Mouse (Mus musculus) heart, adult 8-10 months (tissue): ENCODE measurements around the gene Rab3gap1. TPM values are rescaled to one million over a fixed set of nuclear protein-coding genes. Genes with fewer than 3 reads are reported as not detected.
"Not testable (repeated sequence)": the region's sequence is repeated elsewhere in the genome, so short reads cannot be mapped to it uniquely, and the experiment has no call there.

Experiments used
- DNase-seq: peaks from one replicate; pipeline ENCODE4 v3.0.0; 2022; ENCODE audit warnings: low spot score
- total RNA-seq, 4 experiments: library from RNA; stranded (reverse); gene quantifications; 2 replicates each; pipeline ENCODE4 v1.2.4; 2022

Rab3gap1 gene
- total RNA-seq, 4 experiments from 2014 or later: 35.5 to 39.8 (median 38.6) TPM

DNA sequence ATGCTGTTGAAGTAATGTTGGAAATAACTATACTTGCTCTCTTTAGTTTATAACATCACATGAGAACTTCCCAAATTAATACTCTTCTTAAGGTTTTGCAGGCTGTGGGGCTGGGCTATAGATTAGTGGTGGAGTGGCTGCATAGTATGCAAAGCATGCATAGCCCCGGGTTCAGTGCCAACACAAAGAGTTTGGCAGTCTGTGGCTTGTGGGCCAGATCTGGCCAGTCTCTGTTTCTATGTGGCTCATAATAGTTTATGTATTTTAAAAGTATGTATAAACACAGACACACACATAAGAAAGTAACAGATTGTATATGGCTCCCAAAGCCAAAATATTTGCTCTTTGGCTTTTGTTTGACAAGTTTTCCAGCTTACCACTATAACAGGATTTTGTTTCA, 47.2 kb downstream of the Rab3gap1 start:
- DNase-seq: no peak

DNA sequence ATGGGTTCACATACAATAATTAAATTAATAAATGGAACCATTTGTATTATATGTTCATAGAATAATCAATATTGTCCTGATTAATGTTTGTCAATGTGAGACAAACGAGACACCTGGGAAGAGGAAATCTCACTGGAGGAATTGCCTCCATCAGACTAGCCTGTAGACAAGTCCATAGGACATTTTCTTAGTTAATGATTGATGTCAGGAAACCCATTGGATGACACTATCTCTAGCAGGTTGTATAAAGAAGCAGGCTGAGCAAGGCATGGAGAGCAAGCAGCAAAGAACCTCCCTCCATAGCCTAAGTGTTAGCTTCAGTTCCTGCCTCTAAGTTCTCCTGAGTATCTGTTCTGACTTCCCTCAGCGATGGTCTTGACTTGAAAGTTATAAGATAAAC, 64.8 kb downstream of the Rab3gap1 start:
- DNase-seq: no peak

DNA sequence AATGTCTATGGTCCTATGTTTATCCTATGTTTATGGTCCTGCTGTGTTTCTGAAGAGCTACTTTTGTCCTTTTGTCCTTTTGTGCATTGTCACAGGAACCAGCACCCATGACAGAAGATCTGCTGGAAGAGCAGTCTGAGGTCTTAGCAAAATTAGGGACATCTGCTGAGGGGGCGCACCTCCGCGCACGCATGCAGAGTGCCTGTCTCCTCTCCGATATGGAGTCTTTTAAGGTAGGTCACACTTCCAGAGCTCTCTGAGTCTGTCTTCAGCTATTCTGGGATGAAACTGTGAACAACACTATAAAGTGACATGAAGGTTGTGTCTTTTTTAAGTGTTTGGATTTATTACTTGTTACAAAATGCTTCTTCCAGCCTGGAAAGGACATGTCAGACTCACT, 65.7 kb downstream of the Rab3gap1 start:
- no peak for DNase-seq

DNA sequence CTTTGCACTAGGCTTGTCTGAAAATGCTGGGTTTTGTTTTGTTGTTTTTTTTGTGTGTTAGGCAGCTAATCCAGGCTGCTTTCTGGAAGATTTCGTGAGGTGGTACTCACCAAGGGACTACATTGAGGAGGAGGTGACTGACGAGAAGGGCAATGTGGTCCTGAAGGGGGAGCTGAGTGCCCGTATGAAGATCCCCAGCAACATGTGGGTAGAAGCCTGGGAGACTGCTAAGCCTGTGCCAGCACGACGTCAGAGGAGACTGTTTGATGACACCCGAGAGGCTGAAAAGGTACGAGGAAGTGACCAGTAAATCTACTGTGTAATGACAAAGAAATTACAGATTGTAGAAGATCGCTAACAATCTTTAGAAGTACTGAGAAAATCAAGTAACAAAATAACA, 68.7 kb downstream of the Rab3gap1 start:
- DNase-seq: no peak

DNA sequence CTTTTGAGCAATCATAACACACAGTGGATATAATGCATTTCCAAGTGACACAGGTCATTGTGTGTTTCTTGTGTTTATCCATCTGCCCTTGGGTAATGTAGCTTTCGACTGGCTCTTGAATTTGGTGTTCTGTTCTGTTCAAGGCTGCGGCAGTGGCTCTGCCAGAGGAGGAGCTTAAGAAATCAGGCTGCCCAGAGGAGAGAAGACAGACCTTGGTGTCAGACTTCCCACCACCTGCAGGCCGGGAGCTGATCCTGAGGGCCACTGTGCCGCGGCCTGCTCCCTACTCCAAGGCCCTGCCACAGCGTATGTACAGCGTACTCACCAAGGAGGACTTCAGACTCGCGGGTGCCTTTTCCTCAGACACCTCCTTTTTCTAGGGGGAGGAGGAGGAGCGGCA, 73.7 kb downstream of the Rab3gap1 start:
- no peak for DNase-seq

DNA sequence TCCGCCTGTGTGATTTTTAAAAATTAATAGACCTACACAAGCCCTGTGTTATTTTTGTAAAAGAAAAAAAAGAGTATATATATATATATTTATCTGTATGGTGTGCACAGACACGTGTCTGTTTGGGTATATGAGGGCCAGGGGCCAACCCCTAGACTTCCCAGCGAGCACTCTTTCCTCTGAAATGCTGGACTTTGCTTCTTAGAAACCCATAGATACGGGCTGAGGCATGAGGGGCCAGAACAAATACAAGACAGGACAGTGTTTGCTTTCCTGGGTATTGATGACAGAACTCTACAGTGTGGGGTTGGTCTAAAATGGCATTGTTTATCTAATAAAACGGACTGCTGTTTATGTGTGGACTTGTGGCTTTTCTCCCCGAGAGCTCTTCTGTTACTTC, 74.9 kb downstream of the Rab3gap1 start:
- no peak for DNase-seq

DNA sequence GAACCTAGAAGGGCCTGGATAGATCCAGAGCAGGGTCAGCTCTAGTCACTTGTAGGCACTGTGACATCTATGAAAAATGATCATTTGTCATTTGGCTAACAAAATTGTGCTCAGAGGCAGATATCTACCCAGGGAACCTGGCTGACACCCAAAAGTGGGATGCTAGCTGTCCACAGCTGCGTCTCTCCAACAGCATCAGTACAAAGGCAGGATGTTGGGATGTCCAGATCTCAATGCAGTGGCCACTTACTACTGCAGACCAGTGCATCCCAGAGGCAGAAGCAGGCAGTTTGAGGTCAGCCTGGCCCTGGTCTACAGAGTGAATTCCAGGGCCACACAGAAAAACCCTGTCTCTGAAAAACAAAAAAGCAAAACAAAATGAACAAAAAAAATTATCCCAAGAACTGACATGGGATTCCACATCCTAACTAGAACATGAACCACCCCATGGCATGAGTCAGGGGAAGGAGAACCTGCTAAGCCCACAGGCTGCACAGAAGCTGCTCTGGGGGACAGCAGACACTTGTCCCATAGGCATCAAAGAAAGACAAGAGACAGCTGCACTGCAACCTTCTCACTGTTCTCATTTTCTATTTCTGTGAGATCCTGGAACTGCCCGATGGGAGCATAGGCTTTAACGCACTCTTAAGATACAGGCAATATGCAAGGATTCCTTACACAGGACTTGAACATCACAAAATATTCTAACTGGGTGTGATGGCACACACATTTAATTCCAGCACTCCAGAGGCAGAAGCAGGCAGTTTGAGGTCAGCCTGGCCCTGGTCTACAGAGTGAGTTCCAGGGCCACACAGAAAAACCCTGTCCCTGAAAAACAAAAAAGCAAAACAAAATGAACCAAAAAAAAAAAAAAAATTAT, 77.4 kb downstream of the Rab3gap1 start:
- DNase-seq: no peak

DNA sequence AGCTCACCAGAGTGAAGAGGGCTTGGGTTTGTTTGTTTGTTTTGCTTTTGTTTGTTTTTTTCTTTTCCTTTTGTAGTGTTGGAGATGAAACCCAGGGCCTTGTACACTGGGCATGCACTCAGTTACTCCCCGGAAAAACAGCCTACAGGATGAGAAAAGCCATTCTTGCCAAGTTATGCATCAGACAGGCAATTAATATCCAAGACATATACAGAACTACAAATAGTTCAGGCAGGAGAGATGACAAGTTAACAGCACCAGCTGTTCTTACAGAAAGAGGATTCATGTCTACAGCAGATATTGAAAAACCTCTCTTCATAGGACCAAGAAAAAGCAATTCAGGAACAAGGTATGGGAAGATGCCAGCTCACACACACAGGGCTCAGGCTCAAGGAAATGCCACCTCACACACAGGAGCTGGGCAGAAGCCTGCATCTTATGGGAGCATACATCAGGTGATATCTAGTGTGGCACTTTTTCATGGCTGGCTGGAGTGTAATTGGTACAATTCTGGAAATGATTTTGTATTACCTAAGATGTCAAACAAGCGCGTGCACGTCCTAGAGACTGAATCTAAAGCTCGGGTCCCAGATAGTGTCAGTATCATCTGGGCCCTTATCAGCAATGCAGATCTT, 78.2 kb downstream of the Rab3gap1 start:
- no peak for DNase-seq

DNA sequence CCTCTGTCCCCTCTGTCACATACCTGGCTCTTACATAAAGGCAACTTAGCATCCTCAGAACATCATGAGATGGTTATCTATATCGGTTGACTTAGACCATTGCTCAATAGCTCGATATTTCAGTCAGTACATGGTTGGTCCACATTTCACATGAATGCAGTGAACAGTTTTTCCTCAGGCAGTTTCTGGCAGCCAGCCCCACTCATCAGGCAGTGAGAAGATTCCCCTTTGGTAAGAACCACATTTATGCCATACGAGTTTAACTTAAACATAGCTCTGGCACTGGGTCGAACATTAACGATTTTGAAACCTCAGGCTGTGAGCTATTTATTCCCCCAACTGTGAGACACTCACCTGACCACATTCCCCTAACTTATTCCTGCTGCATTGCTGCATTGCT, 80.2 kb downstream of the Rab3gap1 start:
- DNase-seq: no peak

DNA sequence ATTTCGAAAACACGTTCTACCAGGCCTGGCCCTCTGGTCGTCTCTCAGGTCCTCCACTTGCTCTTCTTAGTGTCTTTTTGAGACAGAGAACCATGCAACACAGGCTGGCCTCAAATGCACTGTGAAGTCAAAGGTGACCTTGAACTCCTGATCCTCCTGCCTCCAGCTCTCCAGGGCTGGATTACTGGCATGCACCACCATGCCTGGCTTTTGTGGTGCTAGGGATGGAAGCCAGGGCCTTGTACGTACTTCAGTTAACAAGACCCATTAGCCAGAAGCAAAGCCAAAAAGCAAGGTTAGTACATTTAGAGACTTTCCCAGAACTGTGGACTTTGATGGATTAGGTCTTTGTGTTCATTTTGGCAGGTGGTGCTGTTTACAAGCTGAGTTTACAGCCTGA, 83.7 kb downstream of the Rab3gap1 start:
- no peak for DNase-seq

DNA sequence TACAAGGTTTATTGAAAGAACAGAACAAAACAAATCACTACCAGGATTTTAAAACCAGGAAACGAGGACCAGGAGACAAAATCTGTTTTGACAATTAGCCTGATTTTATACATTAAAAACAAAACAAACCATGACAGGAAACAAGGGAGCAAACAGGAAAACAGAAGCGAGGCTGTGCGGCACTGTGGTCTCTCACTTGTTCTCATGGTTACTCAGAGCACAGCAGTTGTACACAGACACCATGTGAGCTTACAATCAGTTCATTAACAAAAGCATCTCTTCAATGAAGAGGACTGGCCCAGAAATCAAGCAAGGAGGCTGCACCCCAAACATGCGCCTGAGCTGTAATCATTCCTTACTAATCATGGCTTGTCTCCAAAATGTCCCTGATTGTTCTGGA, 85.6 kb downstream of the Rab3gap1 start:
- not testable (repeated sequence) for DNase-seq

DNA sequence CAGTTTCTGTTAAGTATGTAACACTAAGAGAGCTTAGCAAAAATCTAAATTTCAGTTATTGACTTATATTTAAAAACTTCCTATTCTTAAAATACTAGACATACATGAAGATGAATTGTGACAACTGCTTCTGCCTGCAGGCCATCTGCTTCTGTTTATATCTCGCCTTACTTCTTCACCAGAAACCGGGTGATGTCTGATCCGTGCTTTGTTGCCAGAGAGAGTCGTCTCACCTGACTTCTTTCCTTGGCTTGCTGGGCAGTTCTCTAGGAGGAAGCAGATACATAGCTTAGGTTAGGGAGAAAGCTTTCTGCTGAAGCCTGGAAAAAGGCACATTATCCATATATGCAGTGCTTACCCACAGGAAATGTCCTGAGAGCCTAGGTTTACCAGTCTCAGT, 86.2 kb downstream of the Rab3gap1 start:
- DNase-seq: no peak

DNA sequence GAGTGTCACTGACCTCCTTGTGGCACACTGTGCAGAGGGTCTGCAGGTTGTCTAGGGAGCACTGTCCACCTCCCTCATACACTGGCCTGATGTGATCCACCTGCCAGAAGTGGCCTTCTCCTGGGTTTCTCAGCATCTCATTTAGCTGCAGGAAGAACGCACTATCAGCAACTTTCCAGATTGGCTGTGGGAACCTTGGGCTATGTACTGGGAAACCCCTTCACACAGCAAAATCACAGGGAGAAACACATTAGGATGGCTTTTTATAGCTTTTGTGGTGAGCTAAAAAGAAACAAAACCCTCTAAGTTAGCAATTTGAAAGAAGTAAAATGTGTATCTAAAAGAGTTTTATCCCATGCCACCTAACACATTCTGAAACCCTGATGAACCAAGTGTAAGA, 88.0 kb downstream of the Rab3gap1 start:
- DNase-seq: no peak

DNA sequence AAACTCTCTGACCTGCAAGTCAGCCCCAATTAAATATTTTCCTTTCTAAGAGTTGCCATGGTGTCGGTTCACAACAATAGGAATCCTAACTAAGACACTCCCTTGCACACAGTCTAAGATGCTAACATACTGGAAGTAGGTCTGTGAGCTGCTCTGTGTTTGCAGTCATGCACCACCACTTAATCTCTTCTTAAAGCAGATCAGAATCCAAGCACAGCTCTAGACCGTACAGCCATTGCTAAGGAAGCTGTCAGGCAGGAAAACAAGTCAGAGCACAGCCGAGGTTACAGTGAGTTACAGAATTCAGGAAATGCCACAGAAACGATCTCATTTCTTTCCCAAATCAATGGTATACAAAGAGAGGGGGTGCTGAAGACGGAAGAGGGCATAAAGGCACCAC, 90.2 kb downstream of the Rab3gap1 start:
- no peak for DNase-seq

DNA sequence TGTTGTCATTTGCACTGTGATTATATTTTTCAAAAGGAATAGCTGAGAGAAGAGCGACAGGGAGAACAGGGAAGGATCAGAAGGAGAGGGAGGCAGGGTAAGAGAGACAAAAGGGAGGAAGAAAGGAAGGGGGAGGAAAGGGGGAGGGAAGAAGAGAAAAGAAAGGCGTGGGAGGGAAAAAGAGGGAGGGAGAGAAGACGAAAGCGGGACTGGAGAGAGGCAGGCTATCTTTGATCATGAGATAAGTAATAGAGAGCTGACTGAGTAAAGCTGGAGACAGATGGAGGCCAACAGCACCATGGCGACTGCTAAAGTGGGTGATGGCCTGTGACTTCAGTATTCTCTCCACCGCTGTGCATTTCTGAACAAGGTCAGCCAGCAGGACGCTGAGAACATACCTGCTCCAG, 90.7 kb downstream of the Rab3gap1 start:
- DNase-seq: no peak

DNA sequence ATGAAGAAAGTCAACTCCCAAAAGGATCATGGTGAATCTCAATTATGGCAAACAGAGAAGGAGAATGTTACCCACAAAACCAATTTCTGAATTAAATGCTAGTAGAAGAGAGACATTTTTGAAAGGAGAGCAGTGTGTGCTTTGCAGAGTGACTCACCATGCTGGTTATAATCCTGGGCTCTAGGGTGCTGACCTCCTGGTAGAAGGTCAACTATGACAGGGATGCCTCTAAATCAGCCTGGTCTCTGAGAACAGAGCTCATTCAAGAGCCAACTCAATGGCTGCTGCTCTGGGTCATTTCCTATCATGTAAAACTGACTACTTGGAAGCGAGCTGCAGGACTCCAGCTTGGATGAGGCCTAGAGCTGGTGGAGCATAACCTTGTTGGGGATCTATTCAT, 92.6 kb downstream of the Rab3gap1 start:
- no peak for DNase-seq

DNA sequence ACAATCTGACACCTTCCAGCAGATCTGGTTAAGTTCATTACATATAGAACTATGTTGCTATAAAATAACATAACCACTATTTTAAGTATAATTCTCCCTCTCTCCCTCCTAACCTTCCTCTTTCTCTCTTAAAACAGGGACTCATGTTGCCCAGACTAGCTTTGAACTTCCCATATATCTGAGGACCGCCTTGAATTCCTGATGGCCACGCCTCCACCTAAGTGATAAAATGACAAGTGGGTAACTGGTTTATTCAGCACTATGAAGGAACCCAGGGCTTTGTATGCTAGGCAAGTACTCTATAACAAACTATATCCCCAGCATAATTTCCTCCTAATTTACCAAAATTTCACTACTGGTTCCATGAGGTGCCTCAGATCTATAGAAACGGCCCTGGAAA, 94.8 kb downstream of the Rab3gap1 start:
- DNase-seq: no peak

DNA sequence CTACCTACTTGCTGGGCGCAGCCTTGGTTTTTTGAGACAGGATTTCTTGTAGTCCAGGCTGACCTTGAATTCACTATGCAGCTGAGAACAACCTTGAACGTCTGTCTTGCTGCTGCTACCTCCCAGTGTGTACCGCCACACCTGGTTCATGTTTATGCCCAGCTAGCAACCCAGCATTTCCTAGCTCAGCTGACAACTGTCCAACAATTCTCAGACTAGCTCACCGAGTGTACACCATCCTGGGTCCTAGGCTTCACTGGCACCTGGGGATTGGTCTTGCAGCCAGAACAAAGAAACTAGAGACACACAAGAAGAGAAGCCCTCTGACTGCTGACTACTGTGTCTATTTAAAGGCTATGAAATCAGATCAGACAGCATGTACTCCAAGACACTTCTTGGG, 102.3 kb downstream of the Rab3gap1 start:
- no peak for DNase-seq

DNA sequence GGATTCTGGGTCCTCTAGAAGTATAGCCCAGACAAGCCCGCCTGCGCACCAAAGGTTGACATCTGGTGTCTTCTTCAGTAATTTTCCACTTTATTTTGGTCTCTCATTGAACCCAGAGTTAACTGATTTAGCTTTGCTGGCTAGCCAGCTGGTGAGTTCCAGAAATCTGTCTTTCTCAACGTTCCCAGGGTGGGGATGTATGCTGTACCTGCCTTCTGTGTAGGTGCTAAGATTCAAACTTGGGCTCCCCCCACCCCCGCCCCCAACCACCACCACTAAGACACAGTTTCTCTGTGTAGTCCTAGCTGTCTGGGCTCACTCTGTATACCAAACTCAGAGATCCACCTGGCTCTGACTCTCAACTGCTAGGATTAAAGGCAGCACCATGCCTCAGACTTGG, 105.5 kb downstream of the Rab3gap1 start:
- no peak for DNase-seq

DNA sequence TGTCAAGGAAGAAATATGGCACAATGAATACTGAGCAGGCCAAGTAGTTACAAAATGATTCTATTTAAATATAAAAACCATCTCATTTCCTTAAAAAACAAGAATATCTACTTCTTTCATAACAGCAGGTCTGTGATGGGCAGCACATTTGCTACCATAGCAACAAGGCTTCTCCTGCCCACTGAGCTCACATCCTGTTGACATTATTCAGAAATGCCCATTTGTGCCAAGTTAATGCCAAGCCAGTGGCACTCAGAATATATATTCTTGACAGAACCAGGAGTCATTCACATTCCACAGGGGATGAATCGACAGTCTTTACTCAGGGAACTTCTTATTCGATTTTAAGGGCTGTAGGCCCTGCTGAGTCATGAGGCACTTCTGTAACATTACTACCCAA, 107.1 kb downstream of the Rab3gap1 start:
- no peak for DNase-seq

DNA sequence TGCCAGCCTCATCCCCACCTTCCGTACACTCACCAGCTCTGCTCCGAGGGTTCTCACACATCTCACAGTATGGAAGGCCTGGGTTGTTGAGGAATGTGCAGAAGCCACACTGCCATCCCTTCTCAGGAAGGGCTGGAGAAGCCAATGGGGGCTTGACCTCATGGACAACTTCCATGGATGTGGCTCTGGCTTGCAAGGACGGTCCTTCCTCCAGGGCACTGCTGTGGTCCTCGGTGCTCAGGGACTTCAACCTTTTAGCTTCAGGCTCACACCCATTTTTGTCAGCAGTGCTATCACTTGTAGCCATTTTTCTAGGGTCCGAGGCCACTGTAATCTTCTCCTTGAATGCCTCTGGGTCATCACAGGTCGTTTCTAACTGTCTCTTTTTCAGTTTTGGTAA, 107.5 kb downstream of the Rab3gap1 start:
- no peak for DNase-seq

DNA sequence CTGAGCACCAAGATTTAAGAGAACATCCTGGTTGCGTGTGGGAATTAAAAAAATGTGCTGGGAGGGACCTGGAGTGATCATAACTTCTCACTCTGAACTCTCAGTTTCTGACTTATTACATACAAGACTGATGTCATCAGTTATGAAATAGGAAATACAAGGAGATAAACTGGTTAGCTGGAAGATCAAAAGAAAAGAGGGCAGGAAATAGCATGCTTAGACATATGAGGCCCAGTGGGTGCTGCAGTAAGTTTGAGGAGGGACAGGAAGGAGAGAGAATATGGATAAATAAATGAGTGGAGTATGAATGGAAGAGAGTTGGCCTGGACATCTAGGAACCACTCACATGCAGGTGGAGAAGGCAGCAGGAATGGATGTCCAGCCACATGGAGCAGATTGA, 109.6 kb downstream of the Rab3gap1 start:
- no peak for DNase-seq

DNA sequence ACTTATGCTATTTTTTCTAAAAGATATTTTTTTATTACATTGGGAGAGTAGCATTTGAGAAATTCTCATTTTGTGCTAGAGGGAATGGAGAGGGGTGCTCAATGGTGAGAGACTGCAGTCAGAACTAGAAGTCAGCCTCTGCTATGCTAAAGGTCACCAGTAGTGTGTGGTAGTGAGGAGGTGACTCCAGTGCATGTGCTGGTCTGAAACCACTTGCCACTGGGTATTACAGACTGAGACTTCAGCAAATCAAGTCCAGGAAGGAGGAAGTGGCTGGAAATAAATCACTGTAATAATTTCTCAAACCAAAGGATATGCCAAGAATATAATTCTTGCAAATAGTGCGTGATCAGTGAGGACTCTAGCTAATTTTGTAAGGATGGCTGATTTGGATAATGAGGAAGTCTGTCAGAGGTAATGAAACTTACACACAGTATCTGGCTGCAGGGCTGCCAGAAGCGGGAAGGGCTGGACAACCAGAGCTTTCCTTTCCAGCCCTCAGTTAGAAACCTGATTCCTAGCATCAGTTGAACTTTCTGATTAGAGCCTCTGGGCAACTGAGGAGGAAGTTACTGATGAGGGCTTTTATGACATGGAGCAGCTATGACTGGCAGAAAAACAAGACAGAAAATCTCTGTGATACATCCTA, 112.5 kb downstream of the Rab3gap1 start:
- no peak for DNase-seq
